Mouse (Mus musculus) stomach, embryonic 16.5 days (tissue): ENCODE measurements around the gene Mt4. TPM values are rescaled to one million over a fixed set of nuclear protein-coding genes. Genes with fewer than 3 reads are reported as not detected.

ENCODE experiments used
- ATAC-seq: fragments of 200-750 bp; cut with Nextera tagmentation; 2 replicates; pipeline ENCODE4 v1.8.0; 2017; ENCODE audit warnings: moderate number of reproducible peaks, moderate TSS enrichment; ENCODE audit not compliant: insufficient read depth, low FRiP score
- H3K27ac ChIP-seq: fragments of 300-500 bp; sonication (generic); 2 replicates; pipeline ENCODE4 v1.5.1; 2014; ENCODE audit warnings: low read length
- H3K27me3 ChIP-seq: fragments of 300-500 bp; sonication (generic); 2 replicates; pipeline ENCODE4 v1.6.1; 2014; ENCODE audit warnings: low read length, control low read depth, mixed read lengths; ENCODE audit not compliant: control insufficient read depth, insufficient read depth
- H3K36me3 ChIP-seq: fragments of 300-500 bp; sonication (generic); 2 replicates; pipeline ENCODE4 v1.6.1; 2014; ENCODE audit warnings: low read length; ENCODE audit not compliant: control insufficient read depth, insufficient read depth
- H3K4me1 ChIP-seq: fragments of 300-500 bp; sonication (generic); 2 replicates; pipeline ENCODE4 v1.6.1; 2014; ENCODE audit warnings: low read length, control low read depth, mixed read lengths; ENCODE audit not compliant: control insufficient read depth, insufficient read depth
- H3K4me2 ChIP-seq: fragments of 300-500 bp; sonication (generic); 2 replicates; pipeline ENCODE4 v1.6.1; 2014; ENCODE audit warnings: low read depth, low read length, mixed read lengths
- H3K4me3 ChIP-seq: fragments of 300-500 bp; sonication (generic); replicated peaks from 2 replicates; pipeline ENCODE4 v1.5.1; 2014; ENCODE audit warnings: mild to moderate bottlenecking, low read length
- H3K9ac ChIP-seq: fragments of 300-500 bp; sonication (generic); 2 replicates; pipeline ENCODE4 v1.6.1; 2014; ENCODE audit warnings: low read length
- H3K9me3 ChIP-seq: fragments of 300-500 bp; sonication (generic); replicated peaks from 2 replicates; pipeline ENCODE4 v1.6.1; 2016; ENCODE audit warnings: low read length, control low read depth; ENCODE audit not compliant: control insufficient read depth
- WGBS: fragments of 180-500 bp; shearing (Covaris S2); extraction: QIAGEN DNeasy Blood & Tissue Kit; methylation state at CpG from one replicate; pipeline ENCODE4 v1.1.7; 2014; 5-methylcytosine and 5-hydroxymethylcytosine counted together
- polyA plus RNA-seq: library from polyadenylated mRNA; unstranded; fragments of >200 nt; fragmentation: Nextera tagmentation; extraction: Ambion mirVana; gene quantifications from 2 replicates; pipeline ENCODE4 v1.2.1, GENCODE M21; 2015

The Mt4 gene
- polyA plus RNA-seq, 1 experiment from 2014 or later, result 1.6 TPM

- peaks cover 13% of the 10 kb centered on the region for H3K4me1 ChIP-seq
- H3K9me3 ChIP-seq, result no peaks in the 10 kb centered on the region
- peak overlapping the region; percentile 70 for H3K9ac ChIP-seq
- peak overlapping the region; percentile 86 for H3K27ac ChIP-seq
- ATAC-seq, result no peak
- H3K4me2 ChIP-seq, result peak overlapping the region; percentile 87
- H3K4me3 ChIP-seq, result peak overlapping the region; percentile 56
- no peaks in the 10 kb centered on the region for H3K36me3 ChIP-seq
- 2% methylated on average over 39 of the region's 39 CpGs for WGBS
- peaks cover 30% of the 10 kb centered on the region for H3K27me3 ChIP-seq
These were observed 36.1 kb downstream of the Mt4 start for GRCm38 (mm10) chr8:94172809-94173732.

- no peak overlapping the region for H3K9ac ChIP-seq
- H3K9me3 ChIP-seq, result no peaks in the 10 kb centered on the region
- no peak for ATAC-seq
- peak overlapping the region; percentile 56 for H3K4me3 ChIP-seq
- WGBS, result 53% methylated on average over 11 of the region's 11 CpGs
- H3K4me2 ChIP-seq, result peak overlapping the region; percentile 87
- H3K27ac ChIP-seq, result peak overlapping the region; percentile 86
- no peaks in the 10 kb centered on the region for H3K36me3 ChIP-seq
- peaks cover 13% of the 10 kb centered on the region for H3K4me1 ChIP-seq
- H3K27me3 ChIP-seq, result peaks cover 30% of the 10 kb centered on the region
These were observed 36.9 kb downstream of the Mt4 start for GRCm38 (mm10) chr8:94173848-94174403.

- Histone ChIP-seq H3K27me3 (peaks cover 30% of the 10 kb centered on the region), H3K27ac (0 out of 2 replicates have a peak overlapping the region, but pooled peaks have one; percentile 27)
- WGBS, result 36% methylated on average over 7 of the region's 7 CpGs
These were observed 37.7 kb downstream of the Mt4 start for GRCm38 (mm10) chr8:94174619-94175213.

GRCm38 (mm10) chr8:94177716-94178390 lies 40.9 kb downstream of the Mt4 start:
- no peaks in the 10 kb centered on the region for H3K9me3 ChIP-seq
- 0 out of 2 replicates have a peak overlapping the region, but pooled peaks have one; percentile 89 for H3K4me2 ChIP-seq
- no peak for ATAC-seq
- H3K4me3 ChIP-seq, result no peak overlapping the region
- H3K27me3 ChIP-seq, result peaks cover 20% of the 10 kb centered on the region; the same call in 1 of the 2 replicates
- no peaks in the 10 kb centered on the region for H3K36me3 ChIP-seq
- H3K4me1 ChIP-seq, result peaks cover 17% of the 10 kb centered on the region; the same call in 1 of the 2 replicates
- 74% methylated on average over 7 of the region's 7 CpGs for WGBS
- peak overlapping the region; percentile 97 for H3K27ac ChIP-seq
- H3K9ac ChIP-seq, result no peak overlapping the region

More at GRCm38 (mm10) chr8:94174619-94175213, 37.7 kb downstream of the Mt4 start:
- no peak overlapping the region; the same call in 1 of the 2 replicates for H3K4me2 ChIP-seq
- H3K9me3 ChIP-seq, result no peaks in the 10 kb centered on the region
- H3K4me3 ChIP-seq, result no peak overlapping the region
- peaks cover 18% of the 10 kb centered on the region for H3K4me1 ChIP-seq
- H3K9ac ChIP-seq, result no peak overlapping the region
- ATAC-seq, result no peak
- no peaks in the 10 kb centered on the region for H3K36me3 ChIP-seq

- Histone ChIP-seq H3K27me3 (peaks cover 11% of the 10 kb centered on the region; the same call in 1 of the 2 replicates), H3K4me2 (peak within 1 kb of the TSS; percentile 89), H3K9ac (peak within 1 kb of the TSS; percentile 82), H3K9me3 (no peaks in the 10 kb centered on the region), H3K4me3 (peak within 1 kb of the TSS; percentile 65), H3K4me1 (peaks cover 20% of the 10 kb centered on the region; the same call in 1 of the 2 replicates), H3K36me3 (no peaks in the 10 kb centered on the region), H3K27ac (peak within 1 kb of the TSS; percentile 97)
- peak; percentile 92 for ATAC-seq
- under 1% methylated on average over 50 of the region's 50 CpGs for WGBS
These were observed 42.1 kb downstream of the Mt4 start, which contains the start of gene Mt1 for GRCm38 (mm10) chr8:94178857-94179712. Mt1 (plus strand) TSS chr8:94179082.

GRCm38 (mm10) chr8:94179713-94180560 lies 42.9 kb downstream of the Mt4 start:
- ATAC-seq, result no peak
- peak overlapping the region; percentile 97 for H3K27ac ChIP-seq

GRCm38 (mm10) chr8:94180561-94180908 lies 43.5 kb downstream of the Mt4 start:
- Histone ChIP-seq H3K27me3 (peaks cover 10% of the 10 kb centered on the region; the same call in 1 of the 2 replicates), H3K27ac (peak overlapping the region; percentile 97)
- 86% methylated on average over 1 of the region's 1 CpGs for WGBS

More at GRCm38 (mm10) chr8:94179713-94180560, 42.9 kb downstream of the Mt4 start:
- Histone ChIP-seq H3K4me2 (peak overlapping the region; percentile 89), H3K9ac (peak overlapping the region; percentile 82), H3K36me3 (no peaks in the 10 kb centered on the region), H3K4me3 (peak overlapping the region; percentile 65), H3K9me3 (no peaks in the 10 kb centered on the region), H3K4me1 (peaks cover 23% of the 10 kb centered on the region; the same call in 1 of the 2 replicates), H3K27me3 (peaks cover 10% of the 10 kb centered on the region; the same call in 1 of the 2 replicates)
- WGBS, result 6% methylated on average over 25 of the region's 25 CpGs

More at GRCm38 (mm10) chr8:94180561-94180908, 43.5 kb downstream of the Mt4 start:
- Histone ChIP-seq H3K4me3 (peak overlapping the region; percentile 65), H3K4me2 (peak overlapping the region; percentile 89), H3K36me3 (no peaks in the 10 kb centered on the region), H3K9me3 (no peaks in the 10 kb centered on the region), H3K9ac (peak overlapping the region; percentile 82), H3K4me1 (peaks cover 23% of the 10 kb centered on the region; the same call in 1 of the 2 replicates)
- ATAC-seq, result no peak
